Mouse (Mus musculus): Measurements from ENCODE around the gene Il12a. TPM values are rescaled to one million over a fixed set of nuclear protein-coding genes. Genes with fewer than 3 reads are reported as not detected.

The Il12a gene
- 26.9 and 34.1 TPM in 2 replicates for total RNA-seq (2017)

DNA sequence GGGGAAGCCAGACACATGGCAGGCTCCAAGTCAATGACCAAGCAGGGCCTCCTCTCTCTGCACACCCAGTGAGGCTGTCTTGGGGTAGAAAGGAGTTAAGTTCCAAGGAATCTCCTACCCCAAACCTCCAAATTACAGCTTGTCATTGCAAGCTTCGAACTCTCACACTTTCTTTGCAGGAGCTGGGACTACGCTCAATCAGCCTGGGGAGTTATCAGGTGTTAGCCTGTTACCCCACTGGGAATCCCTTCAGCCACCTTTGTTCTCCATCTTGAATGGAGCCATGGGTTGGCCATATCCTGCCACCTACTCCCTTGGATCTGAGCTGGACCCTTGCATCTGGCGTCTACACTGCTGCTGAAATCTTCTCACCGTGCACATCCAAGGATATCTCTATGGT is at the start of gene Il12a:
Gene Il12a (plus strand): TSS at position 301 of the 400 bp plus-strand sequence.
- ATAC-seq (ENCODE audit: extremely low read depth, insufficient number of reproducible peaks, low FRiP score, poor library complexity, severe bottlenecking): no peak

DNA sequence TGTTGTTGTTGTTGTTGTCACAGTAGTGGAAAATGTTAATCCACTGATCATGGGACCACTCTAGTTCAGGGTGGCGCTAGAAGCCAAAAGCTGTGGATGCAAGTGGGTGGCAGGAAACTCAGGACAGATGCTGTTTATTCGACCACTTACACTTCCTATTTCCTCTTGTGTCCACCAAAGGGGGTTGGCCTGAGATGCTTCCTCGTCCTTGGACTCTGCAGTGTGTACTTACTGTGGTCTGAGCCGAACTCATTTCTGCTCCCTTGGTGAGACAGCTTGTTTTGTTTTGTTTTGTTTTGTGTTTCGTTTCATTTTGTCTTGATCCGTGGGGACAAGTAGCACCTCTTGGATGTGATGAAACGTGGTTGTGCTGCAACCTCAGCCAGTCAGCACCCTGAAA is 47.5 kb upstream of the Il12a start:
- ATAC-seq (ENCODE audit: extremely low read depth, insufficient number of reproducible peaks, low FRiP score, poor library complexity, severe bottlenecking): peak; percentile 51

DNA sequence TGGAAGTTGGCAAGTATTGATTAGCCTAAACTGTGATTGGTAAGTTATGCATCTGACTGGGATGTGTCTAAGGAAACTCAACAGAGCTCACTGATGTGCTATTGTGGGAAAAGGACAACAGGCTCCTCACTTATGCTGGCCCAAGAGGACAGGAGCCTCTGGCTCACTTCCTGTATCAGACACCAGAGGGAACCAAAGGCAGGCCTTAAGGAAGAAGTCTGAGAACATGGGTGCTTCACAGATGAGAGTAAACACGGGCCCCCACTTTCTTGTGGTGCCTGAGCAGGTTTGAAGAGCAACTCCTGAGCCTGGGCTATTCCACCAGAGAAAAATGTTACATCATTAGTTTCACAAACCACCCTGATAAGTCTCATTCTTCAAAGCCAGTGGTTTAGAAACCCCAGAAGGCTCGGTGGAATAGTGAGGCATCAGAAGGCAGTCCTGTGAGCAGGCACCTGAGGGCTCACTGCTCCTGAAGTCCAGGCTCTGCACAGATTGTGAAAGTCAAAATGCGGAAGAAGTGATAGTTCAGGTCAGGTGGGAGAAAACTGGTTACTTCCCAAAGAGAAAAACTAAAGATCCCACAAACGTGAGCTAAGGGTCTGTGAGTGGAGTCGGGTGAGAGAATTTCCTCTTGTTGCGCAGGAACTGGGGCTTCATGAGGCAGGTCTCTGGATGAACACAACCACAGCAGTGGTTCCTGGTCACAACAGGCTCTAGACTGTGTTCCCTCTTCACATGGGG is 43.9 kb upstream of the Il12a start:
- ATAC-seq (ENCODE audit: extremely low read depth, insufficient number of reproducible peaks, low FRiP score, poor library complexity, severe bottlenecking): peak; percentile 51

DNA sequence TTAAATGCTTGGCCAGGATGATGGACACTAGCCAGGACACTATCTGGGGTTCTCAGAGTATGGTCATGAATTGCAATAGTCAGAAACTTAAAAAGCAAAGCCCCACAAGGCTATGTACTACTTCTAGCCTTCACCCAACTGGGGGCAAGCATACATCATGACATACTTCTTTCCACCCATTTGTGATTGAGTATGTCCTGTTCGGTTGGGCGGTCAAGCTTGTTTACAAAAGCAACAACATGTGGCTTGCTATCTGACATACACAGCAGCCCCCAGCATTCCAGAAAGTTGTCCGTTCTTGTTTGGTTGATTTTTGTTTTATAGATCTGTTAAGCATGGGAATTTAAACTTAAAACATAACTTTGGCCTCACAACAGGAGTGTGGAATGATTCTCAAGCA is 43.2 kb upstream of the Il12a start:
- no peak for ATAC-seq (ENCODE audit: extremely low read depth, insufficient number of reproducible peaks, low FRiP score, poor library complexity, severe bottlenecking)

DNA sequence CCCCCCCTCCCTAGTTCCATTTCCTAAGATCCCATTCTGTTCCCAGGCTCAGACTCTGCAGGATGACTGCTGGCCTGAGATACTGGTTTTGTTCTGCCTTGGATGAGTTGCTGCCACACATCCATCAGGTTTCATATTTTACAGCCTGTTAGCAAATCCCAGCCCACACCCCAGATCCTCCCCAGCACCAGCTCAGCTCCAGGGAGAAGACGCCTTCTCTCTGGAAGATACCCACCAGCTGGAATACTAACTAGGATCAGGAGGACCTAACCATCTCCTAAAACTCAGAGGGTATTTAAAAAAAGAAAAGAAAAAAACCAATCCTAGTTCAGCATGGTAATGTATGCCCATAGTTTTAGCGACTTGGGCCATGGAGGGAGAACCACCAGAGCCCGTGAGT is 40.2 kb upstream of the Il12a start:
- ATAC-seq (ENCODE audit: extremely low read depth, insufficient number of reproducible peaks, low FRiP score, poor library complexity, severe bottlenecking): no peak

DNA sequence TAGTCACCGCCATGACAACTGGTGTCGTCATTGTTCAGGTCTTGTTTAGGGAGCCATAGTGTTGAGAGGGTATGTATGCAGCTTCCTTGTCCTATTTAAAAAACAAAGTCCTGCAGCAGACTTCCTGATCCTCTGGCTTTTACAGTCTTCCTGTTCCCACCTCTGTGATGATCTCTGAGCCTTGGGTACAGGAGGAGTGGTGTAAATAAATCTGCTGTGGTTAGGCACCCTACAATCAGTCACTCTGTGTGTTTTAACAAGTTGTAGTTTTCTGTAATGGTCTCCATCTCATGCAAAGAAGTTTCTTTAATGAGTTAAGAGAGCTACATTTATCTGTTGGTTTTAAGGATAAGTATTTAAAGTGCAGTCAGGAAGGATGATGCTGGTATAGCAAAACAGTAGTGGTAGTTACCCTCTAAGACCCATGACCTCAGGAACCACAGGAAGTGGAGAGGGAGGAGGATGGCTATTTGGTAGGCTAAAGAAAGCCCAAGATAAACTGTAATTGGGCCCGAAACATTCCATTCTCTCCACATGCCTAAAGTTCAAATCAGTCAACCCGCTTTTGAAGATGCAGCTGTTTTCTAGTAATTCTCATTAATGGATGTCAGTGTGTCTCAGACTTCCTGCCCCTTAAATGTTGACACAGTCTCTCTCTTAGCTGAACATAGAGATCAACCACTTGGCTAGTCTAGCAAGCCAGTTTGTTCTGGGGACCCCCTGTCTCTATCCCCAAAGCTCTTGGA is 33.7 kb upstream of the Il12a start:
- ATAC-seq (ENCODE audit: extremely low read depth, insufficient number of reproducible peaks, low FRiP score, poor library complexity, severe bottlenecking): no peak

DNA sequence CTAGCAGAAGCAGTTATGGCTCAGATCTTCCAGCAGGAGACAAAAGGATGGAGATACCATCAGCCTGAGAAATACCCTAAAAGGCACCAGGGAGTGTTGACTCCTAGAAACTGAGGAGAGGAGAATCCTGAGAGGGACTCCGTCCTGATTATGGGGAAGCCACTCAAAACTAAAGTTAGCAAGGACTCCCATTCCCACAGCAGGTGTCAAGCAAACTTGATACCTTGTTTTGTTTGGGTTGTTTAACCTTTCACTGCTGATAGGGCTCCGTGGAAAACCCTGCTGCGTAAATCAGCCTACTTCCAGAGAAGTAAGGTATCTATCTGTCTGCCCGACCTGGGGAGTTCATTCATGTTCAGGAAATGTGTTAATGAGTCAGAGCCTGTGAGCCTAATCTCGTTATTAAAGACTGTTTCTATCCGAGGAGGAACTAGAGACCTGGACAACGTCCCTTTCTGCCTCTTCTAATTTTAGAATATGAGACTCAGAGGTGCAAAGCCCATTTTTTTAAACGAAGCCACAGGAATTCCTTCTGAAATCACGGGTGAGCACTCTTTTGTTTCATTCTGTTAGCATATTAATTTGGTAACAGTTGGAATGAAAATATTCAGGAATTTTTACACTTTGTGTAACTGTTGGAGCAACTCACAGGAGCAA is 32.7 kb upstream of the Il12a start:
- no peak for ATAC-seq (ENCODE audit: extremely low read depth, insufficient number of reproducible peaks, low FRiP score, poor library complexity, severe bottlenecking)

DNA sequence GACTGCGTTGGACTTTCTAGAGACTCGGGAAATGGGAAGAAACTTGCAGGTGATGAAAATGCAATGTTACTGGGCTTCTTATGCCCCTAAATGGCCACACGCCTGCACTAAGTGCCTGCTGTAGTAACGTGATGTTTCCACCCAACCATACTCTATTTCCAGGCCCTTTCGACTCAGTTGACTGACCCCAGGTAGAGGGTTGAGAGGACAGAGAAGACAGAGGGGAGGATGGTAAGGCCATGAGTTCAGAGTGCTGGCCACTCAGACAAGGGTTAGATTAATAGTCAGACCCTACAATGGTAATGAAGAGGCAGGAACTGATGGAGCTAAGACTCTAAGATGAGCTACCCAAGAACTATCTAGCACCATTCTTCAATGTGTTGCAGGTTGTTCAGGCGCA is 30.4 kb upstream of the Il12a start:
- ATAC-seq (ENCODE audit: extremely low read depth, insufficient number of reproducible peaks, low FRiP score, poor library complexity, severe bottlenecking): no peak

DNA sequence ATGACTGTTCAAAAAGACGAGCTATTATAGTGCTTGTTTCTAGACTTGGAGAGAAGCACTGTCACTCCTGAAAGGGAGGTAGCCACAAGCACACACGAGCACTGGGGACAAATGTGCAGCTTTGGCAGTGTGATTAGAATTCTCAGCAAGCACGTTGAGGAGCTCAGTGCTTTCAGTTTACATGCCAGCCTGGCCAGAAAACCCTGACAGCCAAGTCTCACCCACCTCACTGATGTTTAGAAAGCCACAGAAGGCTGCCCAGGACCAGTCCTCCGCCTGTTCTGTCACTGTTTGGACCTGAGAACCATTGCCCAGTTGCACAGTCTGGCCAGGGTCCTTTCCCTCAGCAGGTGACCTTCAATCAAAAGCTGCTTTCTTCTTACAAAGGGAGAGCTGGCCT is 29.9 kb upstream of the Il12a start:
- no peak for ATAC-seq (ENCODE audit: extremely low read depth, insufficient number of reproducible peaks, low FRiP score, poor library complexity, severe bottlenecking)

DNA sequence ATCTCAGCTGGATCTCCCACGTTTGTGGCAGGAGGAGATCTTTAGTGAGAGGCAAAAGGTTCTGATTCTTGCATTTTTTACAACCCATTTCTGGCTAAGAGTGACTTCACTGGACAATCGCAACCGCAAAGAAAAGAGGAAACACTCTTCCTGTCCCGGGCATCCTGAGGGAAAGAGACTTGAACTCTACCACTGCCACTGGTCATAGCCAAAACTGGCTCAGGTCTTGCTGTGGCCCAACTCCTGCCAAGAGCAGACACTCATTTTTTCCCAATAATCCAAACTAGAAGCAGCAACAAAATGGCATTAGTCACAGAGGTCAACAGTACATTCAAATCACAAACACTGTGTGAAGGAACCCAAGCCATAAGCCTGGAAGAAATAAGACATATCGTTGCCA is 28.1 kb upstream of the Il12a start:
- no peak for ATAC-seq (ENCODE audit: extremely low read depth, insufficient number of reproducible peaks, low FRiP score, poor library complexity, severe bottlenecking)

DNA sequence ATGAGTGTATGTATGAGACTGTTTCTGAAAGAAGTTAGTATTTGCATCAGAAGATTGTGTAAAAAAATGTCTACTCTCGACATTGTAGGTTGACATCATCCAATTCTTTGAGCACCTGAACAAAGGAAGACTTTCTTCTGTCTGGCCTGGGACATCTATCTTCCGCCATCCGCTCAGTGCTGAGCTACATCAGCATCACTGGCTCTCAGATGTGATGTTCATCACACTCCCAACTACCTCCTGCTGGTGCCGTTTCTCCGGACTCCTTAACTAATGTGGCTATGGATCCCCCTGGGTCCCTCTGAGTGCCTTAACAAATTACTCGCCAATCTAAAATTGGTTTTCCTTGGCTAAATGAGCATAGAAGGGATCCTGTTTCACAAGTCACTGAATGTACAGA is 26.1 kb upstream of the Il12a start:
- ATAC-seq (ENCODE audit: extremely low read depth, insufficient number of reproducible peaks, low FRiP score, poor library complexity, severe bottlenecking): no peak

DNA sequence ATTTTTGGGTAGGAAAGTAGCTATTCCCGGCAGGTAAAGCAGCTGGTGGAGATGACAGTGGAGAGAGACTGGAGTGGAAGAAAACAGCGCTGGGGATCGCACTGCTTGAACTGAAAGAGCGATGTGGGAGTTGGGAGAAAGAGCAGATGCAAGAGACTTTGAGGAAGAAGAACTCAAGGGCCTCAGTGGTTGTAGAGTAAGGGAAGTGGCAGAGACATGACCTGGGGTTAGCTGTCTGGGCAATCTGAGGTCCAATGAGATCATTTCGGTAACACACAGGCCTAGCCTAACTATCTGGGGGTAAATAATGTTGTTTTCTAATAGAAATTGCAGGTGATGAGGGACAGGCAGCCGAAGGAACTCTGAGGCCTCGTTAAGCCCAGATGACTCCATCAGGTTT is 24.1 kb upstream of the Il12a start:
- ATAC-seq (ENCODE audit: extremely low read depth, insufficient number of reproducible peaks, low FRiP score, poor library complexity, severe bottlenecking): no peak

DNA sequence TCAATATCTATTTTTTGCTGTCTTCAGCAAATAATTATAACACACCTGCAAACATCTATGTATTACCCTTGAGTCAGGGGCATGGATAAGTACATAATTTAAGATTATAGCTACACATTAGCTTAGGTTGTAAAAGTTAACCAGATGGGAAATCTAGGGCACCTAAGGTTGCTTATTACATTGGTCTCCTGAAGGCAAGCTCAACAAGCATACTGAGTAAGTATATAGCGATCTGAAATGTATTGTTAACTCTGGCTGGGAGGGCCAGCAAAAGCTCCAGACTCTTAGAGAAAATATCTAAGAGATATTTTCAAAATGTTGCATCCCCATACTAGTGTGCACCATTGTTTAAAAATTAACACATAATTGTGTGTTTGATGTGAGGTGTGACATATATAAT is 22.6 kb upstream of the Il12a start:
- ATAC-seq (ENCODE audit: extremely low read depth, insufficient number of reproducible peaks, low FRiP score, poor library complexity, severe bottlenecking): no peak

DNA sequence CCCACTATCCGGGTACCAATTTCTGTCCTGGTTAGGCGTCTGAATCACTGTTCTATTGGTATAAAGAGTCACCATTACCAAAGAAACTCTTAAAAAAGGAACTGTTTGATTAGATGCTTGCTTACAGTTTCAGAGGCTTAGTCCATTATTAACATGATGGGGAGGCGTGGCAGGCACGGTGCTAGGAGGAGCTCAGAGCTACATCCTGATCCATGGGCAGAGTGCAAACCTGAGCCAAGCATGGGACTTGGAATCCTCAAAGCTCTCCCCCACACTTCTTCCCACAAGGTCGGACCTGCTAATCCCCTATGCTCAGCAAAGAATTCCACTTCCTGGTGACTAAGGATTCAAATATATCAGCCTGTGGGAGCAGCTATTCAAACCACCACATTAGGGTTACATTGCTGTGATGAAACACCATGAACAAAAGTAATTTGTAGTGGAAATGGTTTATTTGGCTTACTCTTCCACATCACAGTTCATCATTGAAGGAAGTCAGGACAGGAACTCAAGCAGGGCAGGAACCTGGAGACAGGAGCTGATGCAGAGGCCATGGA is 20.9 kb upstream of the Il12a start:
- no peak for ATAC-seq (ENCODE audit: extremely low read depth, insufficient number of reproducible peaks, low FRiP score, poor library complexity, severe bottlenecking)

DNA sequence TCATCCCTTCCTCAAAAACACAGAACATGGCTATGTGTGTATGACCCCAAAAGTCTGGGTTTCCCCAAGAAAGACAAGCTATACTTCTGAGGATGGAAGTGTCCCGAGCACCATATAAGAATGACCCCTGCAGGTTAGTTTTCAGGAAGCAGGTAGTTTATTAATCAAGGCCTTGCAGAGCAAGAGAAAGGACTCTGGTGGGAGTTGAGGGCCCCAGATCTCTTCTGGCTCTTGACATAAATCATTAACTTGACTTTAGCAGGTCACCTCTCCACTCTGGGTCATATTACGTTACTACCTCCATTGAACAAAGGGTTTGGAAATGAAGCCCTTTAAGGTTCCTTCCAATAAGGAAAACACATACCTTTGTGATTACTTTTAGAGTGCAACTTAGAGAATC is 15.7 kb upstream of the Il12a start:
- ATAC-seq (ENCODE audit: extremely low read depth, insufficient number of reproducible peaks, low FRiP score, poor library complexity, severe bottlenecking): no peak

DNA sequence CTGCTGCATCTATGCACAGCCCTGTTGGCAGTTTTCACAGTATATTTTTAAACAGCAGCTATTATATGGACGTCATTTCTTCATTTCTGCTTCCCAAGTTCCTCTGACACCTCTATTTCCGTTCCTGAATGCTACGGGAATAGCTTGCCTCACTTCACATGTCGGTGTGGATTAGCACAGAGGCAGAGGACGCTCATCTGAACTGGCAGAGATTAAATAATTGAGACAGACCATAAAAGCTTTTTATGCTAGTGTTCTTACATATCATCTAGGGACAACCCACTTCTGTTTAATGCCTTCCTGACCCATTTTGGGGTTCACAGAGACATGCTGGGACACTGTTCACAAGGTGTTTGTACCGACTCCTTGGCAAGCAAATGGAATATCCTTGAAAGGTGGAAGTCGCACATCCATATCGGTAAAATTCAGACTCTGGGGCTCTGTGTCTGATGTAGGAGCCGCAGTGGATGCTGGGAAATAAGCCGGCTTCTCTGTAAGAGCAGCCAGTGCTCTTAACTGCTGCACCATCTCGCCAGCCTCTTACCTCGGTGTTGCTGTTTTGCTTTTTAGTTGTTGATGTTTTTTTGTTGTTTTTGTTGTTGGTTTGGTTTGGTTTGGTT is 15.1 kb upstream of the Il12a start:
- no peak for ATAC-seq (ENCODE audit: extremely low read depth, insufficient number of reproducible peaks, low FRiP score, poor library complexity, severe bottlenecking)

DNA sequence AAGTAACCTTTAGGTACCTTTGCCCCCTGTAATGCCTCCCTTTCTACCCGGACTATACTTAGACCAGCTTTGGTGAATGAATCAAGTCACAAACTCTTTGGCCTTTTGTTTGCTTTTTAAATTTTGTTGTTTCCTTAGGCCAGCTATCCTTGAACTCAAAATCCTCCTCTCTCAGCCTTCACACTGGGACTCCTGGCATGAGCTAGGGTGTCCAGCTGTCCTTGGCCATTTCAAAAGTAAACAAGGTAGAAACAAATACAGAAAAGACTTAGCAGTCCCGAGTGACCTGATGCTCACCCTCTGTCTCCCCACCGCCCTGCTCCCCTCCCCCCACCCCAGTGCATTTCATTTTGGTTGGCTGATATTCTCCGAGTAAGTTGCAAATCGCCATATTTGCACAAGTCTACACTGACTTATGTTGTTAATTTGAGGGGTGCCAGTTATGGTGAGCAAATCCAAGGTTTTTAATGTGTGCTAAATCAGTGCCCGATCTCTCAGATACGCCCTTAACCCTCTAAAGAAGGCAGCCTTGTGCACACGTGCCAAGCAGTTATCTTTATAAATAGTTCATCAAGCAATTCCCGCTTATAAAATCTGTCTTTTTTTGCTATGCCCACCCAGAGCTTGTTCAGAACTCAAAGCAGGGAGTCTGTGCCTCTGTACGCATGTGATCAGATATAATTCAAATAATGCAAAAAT is 14.3 kb upstream of the Il12a start:
- ATAC-seq (ENCODE audit: extremely low read depth, insufficient number of reproducible peaks, low FRiP score, poor library complexity, severe bottlenecking): no peak

DNA sequence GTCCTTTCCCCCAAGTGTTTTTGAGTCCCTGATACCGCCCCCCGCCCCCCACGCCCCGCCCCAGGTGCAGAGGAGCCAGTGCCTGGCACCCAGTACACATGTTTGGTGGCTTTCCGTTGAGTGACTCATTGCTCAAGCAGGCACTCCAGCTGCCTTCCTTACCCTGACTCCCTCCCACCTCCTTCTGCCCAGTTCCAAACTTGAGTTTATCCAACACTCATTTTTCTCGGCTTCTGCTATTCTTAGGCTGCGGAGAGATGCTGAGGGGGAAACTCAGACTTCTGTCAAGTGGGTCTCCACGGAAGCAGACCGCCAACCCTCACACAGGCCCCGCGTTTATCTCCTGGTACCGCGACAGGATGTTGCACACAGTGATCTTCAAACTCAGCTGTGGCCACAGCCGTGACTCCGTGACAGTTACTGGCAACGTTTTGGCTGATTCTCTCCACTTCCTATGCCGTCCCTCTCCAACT is 13.6 kb upstream of the Il12a start:
- peak; percentile 86 for ATAC-seq (ENCODE audit: extremely low read depth, insufficient number of reproducible peaks, low FRiP score, poor library complexity, severe bottlenecking)

All from neutrophil, adult 5-6 weeks (primary cell).